Mouse (Mus musculus) small intestine, adult 2 months (tissue): ENCODE results near the gene Zfp524. TPM values are rescaled to one million over a fixed set of nuclear protein-coding genes. Genes with fewer than 3 reads are reported as not detected.

ENCODE experiments used
- H3K27ac ChIP-seq: fragments of 200-500 bp; 2 replicates; pipeline ENCODE4 v1.5.1; 2012; ENCODE audit warnings: low read depth, low read length, control low read depth, inconsistent platforms; ENCODE audit not compliant: insufficient read depth
- H3K27me3 ChIP-seq: fragments of 200-500 bp; 2 replicates; pipeline ENCODE4 v1.6.1; 2012; ENCODE audit warnings: mild to moderate bottlenecking, moderate library complexity, low read length, inconsistent platforms; ENCODE audit not compliant: control insufficient read depth, insufficient read depth
- H3K36me3 ChIP-seq: fragments of 200-500 bp; 2 replicates; pipeline ENCODE4 v1.6.1; 2012; ENCODE audit warnings: mild to moderate bottlenecking, low read length, control low read depth, inconsistent platforms; ENCODE audit not compliant: control insufficient read depth, insufficient read depth
- H3K4me1 ChIP-seq: fragments of 200-500 bp; 2 replicates; pipeline ENCODE4 v1.6.1; 2012; ENCODE audit warnings: low read length, inconsistent platforms, mixed read lengths; ENCODE audit not compliant: control insufficient read depth, insufficient read depth, insufficient read length
- H3K4me3 ChIP-seq: fragments of 200-500 bp; 2 replicates; pipeline ENCODE4 v1.5.1; 2012; ENCODE audit warnings: low read depth, mild to moderate bottlenecking, control low read depth, inconsistent platforms, low read length, moderate library complexity
- CTCF ChIP-seq: fragments of 200-500 bp; IDR thresholded peaks from 2 replicates; pipeline ENCODE4 v1.5.1; 2012; ENCODE audit warnings: low read depth, mild to moderate bottlenecking, control low read depth, inconsistent platforms, low read length, moderate library complexity, mixed read lengths; ENCODE audit not compliant: insufficient replicate concordance, insufficient read length; ENCODE audit errors: extremely low read depth
- POLR2A ChIP-seq: fragments of 200-500 bp; IDR thresholded peaks from 2 replicates; pipeline ENCODE4 v1.6.1; 2012; ENCODE audit warnings: low read depth, mild to moderate bottlenecking, control low read depth, inconsistent platforms, low read length, moderate library complexity
- WGBS: fragments of 180-500 bp; shearing (Covaris S2); methylation state at CpG from one replicate; pipeline ENCODE4 v1.1.7; 2018; 5-methylcytosine and 5-hydroxymethylcytosine counted together
- polyA plus RNA-seq: library from polyadenylated mRNA; depleted of rRNA; stranded (reverse); fragments of >200 nt; gene quantifications from 2 replicates; pipeline ENCODE4 v1.2.3, GENCODE M21; 2012

Gene Zfp524
- polyA plus RNA-seq, 1 experiment: 51.0 TPM

- Histone ChIP-seq H3K27ac (no peak overlapping the region), H3K4me3 (no peak overlapping the region), H3K36me3 (no peaks in the 10 kb centered on the region), H3K4me1 (no peaks in the 10 kb centered on the region), H3K27me3 (no peaks in the 10 kb centered on the region)
- TF ChIP-seq POLR2A: no peak
- TF ChIP-seq CTCF: peak; percentile 11; the same call in 1 of the 2 replicates
- 89% methylated on average over 7 of the region's 7 CpGs for WGBS
These were observed 37.4 kb upstream of the Zfp524 start for GRCm38 (mm10) chr7:4976832-4977231.

GRCm38 (mm10) chr7:4988250-4988649, 26.0 kb upstream of the Zfp524 start:
- 22% methylated on average over 2 of the region's 2 CpGs for WGBS
- H3K4me1 ChIP-seq: no peaks in the 10 kb centered on the region
- H3K4me3 ChIP-seq: no peak overlapping the region
- H3K27ac ChIP-seq: no peak overlapping the region
- TF ChIP-seq CTCF (no peak), POLR2A (no peak)
- H3K27me3 ChIP-seq: no peaks in the 10 kb centered on the region
- H3K36me3 ChIP-seq: peaks cover 7% of the 10 kb centered on the region; the same call in 1 of the 2 replicates

DNA sequence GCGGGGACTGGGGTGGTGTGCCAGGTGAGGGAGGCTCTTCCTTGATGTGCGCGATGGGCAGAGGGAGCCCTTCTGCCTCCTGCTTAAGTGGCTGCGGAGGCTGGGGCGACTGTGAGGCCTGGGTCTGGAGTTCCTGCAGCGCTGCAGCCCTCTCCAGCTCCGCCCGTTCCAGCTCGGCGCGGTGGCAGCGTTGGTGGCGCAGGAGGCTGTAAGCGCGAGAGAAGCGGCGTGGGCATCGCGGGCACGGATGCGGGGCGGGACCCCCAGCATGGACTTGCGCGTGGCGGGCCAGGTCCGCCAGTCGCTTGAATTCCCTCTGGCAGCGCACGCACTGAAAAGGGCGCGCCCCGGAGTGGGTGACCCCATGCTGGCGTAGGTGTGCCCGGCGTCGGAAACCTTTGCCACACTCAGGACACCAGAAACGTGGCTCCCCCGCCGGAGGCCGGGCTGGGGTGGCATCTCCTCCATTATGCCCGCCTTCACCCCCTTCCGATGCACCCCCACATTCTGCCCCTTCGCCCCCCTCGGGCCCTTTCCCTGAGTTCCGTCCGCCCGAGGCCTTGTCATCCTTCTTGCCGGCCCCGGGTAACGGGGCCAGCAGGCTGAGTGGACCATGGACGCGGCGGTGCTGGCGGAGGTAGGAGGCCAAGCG, 20.7 kb upstream of the Zfp524 start:
- no peaks in the 10 kb centered on the region for H3K27me3 ChIP-seq
- no peak for TF ChIP-seq CTCF
- TF ChIP-seq POLR2A: no peak
- peaks cover 11% of the 10 kb centered on the region; the same call in 1 of the 2 replicates for H3K36me3 ChIP-seq
- 86% methylated on average over 53 of the region's 55 CpGs for WGBS
- H3K4me1 ChIP-seq: peaks cover 9% of the 10 kb centered on the region; the same call in 1 of the 2 replicates
- no peak overlapping the region for H3K27ac ChIP-seq
- H3K4me3 ChIP-seq: no peak overlapping the region

- TF ChIP-seq POLR2A (no peak), CTCF (no peak)
- Histone ChIP-seq H3K27ac (no peak overlapping the region), H3K27me3 (no peaks in the 10 kb centered on the region), H3K4me3 (no peak overlapping the region), H3K36me3 (peaks cover 11% of the 10 kb centered on the region; the same call in 1 of the 2 replicates), H3K4me1 (peaks cover 9% of the 10 kb centered on the region; the same call in 1 of the 2 replicates)
- WGBS: 83% methylated on average over 59 of the region's 59 CpGs
These were observed 20.0 kb upstream of the Zfp524 start for GRCm38 (mm10) chr7:4993999-4994788.

DNA sequence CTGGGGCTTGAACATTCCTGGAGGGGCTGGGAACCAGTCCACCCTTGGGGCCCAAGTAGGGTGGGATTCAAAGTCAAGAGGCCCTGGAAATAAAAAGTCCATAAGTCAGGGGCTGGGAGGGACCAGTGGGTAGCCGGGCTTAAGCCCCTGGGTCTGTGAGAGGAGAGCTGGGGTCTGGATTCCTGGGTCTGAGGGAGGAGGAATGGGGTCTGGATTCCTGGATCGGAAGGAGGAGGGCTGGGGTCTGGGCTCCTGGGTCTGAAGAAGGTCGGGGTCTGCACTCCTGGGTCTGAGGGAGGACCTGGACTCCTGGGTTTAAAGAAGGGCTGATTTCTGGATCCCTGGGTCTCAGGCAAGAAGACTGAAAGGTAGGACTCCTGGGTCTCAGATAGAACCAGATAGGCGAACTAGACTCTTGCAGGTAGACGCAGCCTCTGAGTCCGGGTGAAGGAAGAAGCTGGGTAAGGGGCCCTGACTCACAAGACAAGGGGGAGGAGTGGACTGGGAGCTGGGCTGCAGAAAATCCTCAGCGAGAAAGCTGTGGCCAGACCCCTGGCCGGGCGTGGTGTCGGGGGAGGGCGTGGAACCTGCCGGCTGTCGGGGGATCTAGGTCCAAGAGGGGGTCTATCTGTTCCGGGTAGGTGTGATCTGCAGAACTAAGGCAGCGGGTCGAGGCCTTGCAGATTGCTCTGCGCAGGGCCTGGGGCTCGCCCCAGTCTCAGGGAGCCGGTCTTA, 18.8 kb upstream of the Zfp524 start:
- WGBS: 8% methylated on average over 19 of the region's 19 CpGs
- no peak for TF ChIP-seq POLR2A
- no peak for TF ChIP-seq CTCF
- Histone ChIP-seq H3K4me3 (peak overlapping the region; percentile 98), H3K27me3 (no peaks in the 10 kb centered on the region), H3K36me3 (peaks cover 11% of the 10 kb centered on the region; the same call in 1 of the 2 replicates), H3K27ac (no peak overlapping the region), H3K4me1 (peaks cover 9% of the 10 kb centered on the region; the same call in 1 of the 2 replicates)

DNA sequence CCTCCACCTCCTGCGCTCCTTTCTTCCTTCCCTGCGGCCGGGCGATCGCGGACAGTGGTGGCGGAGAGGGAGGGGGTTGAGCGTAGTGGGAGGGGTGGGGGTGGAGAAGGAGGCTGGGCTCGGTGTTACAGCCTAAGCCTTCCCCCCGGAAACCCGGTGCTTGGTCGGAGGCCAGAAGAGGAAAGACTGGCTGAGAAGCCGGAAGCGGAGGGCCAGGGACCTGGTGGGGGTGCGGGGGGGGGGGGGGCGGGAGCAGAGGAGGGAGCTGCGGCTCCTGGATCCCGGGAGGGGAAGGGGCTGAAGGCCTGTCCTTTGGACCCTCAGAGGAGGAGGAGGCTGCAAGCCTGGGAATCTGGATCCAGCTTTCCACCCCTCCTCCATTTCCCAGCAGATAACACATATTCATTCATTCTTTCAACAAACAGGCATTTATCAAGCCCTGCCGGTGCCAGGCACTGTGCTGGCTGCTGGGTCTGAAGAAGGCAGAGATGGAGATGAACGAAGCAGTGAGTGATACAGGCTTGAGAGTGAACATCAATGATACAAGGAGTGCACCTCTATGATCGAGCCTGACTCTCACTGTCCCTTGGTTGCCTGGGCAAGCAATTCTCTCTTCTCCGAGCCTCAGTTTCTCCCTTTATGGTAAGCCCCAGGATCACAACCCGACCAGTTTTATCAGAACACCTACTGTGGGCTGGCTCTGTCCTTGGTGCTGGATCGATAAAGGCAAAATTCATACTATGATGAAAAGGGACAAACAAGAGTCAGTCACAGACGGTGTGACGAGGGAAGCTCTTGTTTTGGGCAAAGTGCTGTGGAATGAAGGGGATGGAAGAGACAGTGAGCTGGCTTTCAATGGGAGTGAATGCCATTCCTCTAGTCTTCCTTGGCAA, 18.0 kb upstream of the Zfp524 start, which contains the start of gene Zfp579:
TSS of gene Zfp579 (minus strand) at position 156 of the 893 bp plus-strand sequence.
- TF ChIP-seq CTCF (no peak), POLR2A (no peak)
- Histone ChIP-seq H3K27ac (0 out of 2 replicates have a peak within 1 kb of the TSS, but pooled peaks have one; percentile 3), H3K4me3 (peak within 1 kb of the TSS; percentile 98), H3K4me1 (peaks cover 9% of the 10 kb centered on the region; the same call in 1 of the 2 replicates), H3K27me3 (no peaks in the 10 kb centered on the region), H3K36me3 (peaks cover 11% of the 10 kb centered on the region; the same call in 1 of the 2 replicates)
- 3% methylated on average over 24 of the region's 26 CpGs for WGBS

DNA sequence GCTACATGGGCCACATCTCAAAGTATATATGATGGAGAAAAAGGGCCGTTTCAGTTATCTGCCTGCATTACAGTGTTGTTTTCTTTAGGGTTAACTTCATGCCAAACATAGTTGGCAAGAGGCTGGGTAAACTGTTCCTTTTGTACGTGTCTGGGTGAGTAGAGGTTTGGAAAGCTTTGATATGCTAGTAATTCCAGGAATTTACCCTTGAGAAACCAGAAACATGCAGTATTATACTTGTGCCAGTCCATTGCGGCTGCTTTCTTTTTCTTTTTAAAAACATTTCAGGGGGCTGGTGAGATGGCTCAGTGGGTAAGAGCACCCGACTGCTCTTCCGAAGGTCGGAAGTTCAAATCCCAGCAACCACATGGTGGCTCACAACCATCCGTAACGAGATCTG, 17.3 kb upstream of the Zfp524 start:
- Histone ChIP-seq H3K4me1 (peaks cover 9% of the 10 kb centered on the region; the same call in 1 of the 2 replicates), H3K27ac (no peak overlapping the region), H3K27me3 (no peaks in the 10 kb centered on the region), H3K4me3 (no peak overlapping the region), H3K36me3 (peaks cover 11% of the 10 kb centered on the region; the same call in 1 of the 2 replicates)
- 63% methylated on average over 8 of the region's 8 CpGs for WGBS
- TF ChIP-seq POLR2A: no peak
- no peak for TF ChIP-seq CTCF
